Mouse (Mus musculus) thymus, adult 18-20 months (tissue): ENCODE data around the gene Ksr2.

Source experiments
- DNase-seq, 2 experiments: peaks; one replicate each; pipeline ENCODE4 v3.0.0; 2022; ENCODE audit warnings: mixed read lengths in 2 of 2

The Ksr2 gene

GRCm38 (mm10) chr5:117697589-117697988 is 283.8 kb downstream of the Ksr2 start:
- no peak for DNase-seq

GRCm38 (mm10) chr5:117704371-117704770 is 290.6 kb downstream of the Ksr2 start:
- no peak for DNase-seq

- no peak for DNase-seq
These were observed 292.8 kb downstream of the Ksr2 start for GRCm38 (mm10) chr5:117706633-117707032.

GRCm38 (mm10) chr5:117709306-117709705 is 295.5 kb downstream of the Ksr2 start:
- no peak for DNase-seq

- DNase-seq = no peak
These were observed 297.8 kb downstream of the Ksr2 start for GRCm38 (mm10) chr5:117711636-117712035.

- no peak for DNase-seq
These were observed 298.4 kb downstream of the Ksr2 start for GRCm38 (mm10) chr5:117712207-117712606.

GRCm38 (mm10) chr5:117717120-117717519 is 303.3 kb downstream of the Ksr2 start:
- no peak for DNase-seq

GRCm38 (mm10) chr5:117723316-117723715 is 309.5 kb downstream of the Ksr2 start:
- no peak for DNase-seq

- DNase-seq = no peak
These were observed 312.7 kb downstream of the Ksr2 start for GRCm38 (mm10) chr5:117726548-117726947.

GRCm38 (mm10) chr5:117727138-117727537 is 313.3 kb downstream of the Ksr2 start:
- DNase-seq = no peak

- DNase-seq = no peak
These were observed 317.5 kb downstream of the Ksr2 start for GRCm38 (mm10) chr5:117731311-117731710.

- no peak for DNase-seq
These were observed 330.9 kb downstream of the Ksr2 start for GRCm38 (mm10) chr5:117744654-117745178.

GRCm38 (mm10) chr5:117749353-117749752 is 335.6 kb downstream of the Ksr2 start:
- no peak for DNase-seq

GRCm38 (mm10) chr5:117757696-117758482 is 344.1 kb downstream of the Ksr2 start:
- no peak for DNase-seq

GRCm38 (mm10) chr5:117761181-117761832 is 347.5 kb downstream of the Ksr2 start:
- DNase-seq = no peak

- DNase-seq = no peak
These were observed 350.7 kb downstream of the Ksr2 start for GRCm38 (mm10) chr5:117764496-117764895.

GRCm38 (mm10) chr5:117779175-117779574 is 365.4 kb downstream of the Ksr2 start:
- no peak for DNase-seq

- DNase-seq = no peak
These were observed 366.9 kb downstream of the Ksr2 start, which contains the start of gene Nos1 for GRCm38 (mm10) chr5:117780681-117781080. Gene Nos1, plus strand, starts transcription at chr5:117781032.

GRCm38 (mm10) chr5:117781178-117781577 is 367.4 kb downstream of the Ksr2 start:
- DNase-seq = no peak

GRCm38 (mm10) chr5:117790071-117790470 is 376.3 kb downstream of the Ksr2 start:
- no peak for DNase-seq

- no peak for DNase-seq
These were observed 378.1 kb downstream of the Ksr2 start for GRCm38 (mm10) chr5:117791875-117792274.

GRCm38 (mm10) chr5:117800849-117801248 is 387.0 kb downstream of the Ksr2 start:
- no peak for DNase-seq

GRCm38 (mm10) chr5:117802071-117802521 is 388.3 kb downstream of the Ksr2 start:
- DNase-seq = no peak

GRCm38 (mm10) chr5:117803551-117803950 is 389.8 kb downstream of the Ksr2 start:
- no peak for DNase-seq
